Mouse (Mus musculus) liver, adult 2 months (tissue): ENCODE data around the gene Adcy6. TPM values are rescaled to one million over a fixed set of nuclear protein-coding genes. Genes with fewer than 3 reads are reported as not detected.

ENCODE experiments used
- DNase-seq: peaks from one replicate; pipeline ENCODE4 v3.0.0-alpha.2; 2011; ENCODE audit warnings: low read depth, low spot score; ENCODE audit errors: extremely low read depth
- H3K27ac ChIP-seq: fragments of 200-500 bp; replicated peaks from 2 replicates; pipeline ENCODE4 v1.5.1; 2012; ENCODE audit warnings: low read depth, mild to moderate bottlenecking, control low read depth, inconsistent platforms, low read length; ENCODE audit not compliant: insufficient read depth
- H3K27me3 ChIP-seq: fragments of 200-500 bp; 2 replicates; pipeline ENCODE4 v1.6.1; 2012; ENCODE audit warnings: mild to moderate bottlenecking, moderate library complexity, low read length, inconsistent platforms; ENCODE audit not compliant: control insufficient read depth, insufficient read depth
- H3K36me3 ChIP-seq: fragments of 200-500 bp; 2 replicates; pipeline ENCODE4 v1.6.1; 2012; ENCODE audit warnings: low read length, inconsistent platforms; ENCODE audit not compliant: control insufficient read depth, insufficient read depth
- H3K4me1 ChIP-seq: fragments of 200-500 bp; 2 replicates; pipeline ENCODE4 v1.6.1; 2011; ENCODE audit warnings: low read length; ENCODE audit not compliant: control insufficient read depth, insufficient read depth
- H3K4me3 ChIP-seq: fragments of 200-500 bp; 2 replicates; pipeline ENCODE4 v1.5.1; 2011; ENCODE audit warnings: low read depth, mild to moderate bottlenecking, control low read depth, low read length, moderate library complexity; ENCODE audit not compliant: insufficient read depth
- H3K79me2 ChIP-seq: fragments of 200-500 bp; 2 replicates; pipeline ENCODE4 v1.6.1; 2012; ENCODE audit warnings: inconsistent platforms, mild to moderate bottlenecking, low read length, moderate library complexity; ENCODE audit not compliant: control insufficient read depth, insufficient read depth
- H3K9ac ChIP-seq: fragments of 200-500 bp; 2 replicates; pipeline ENCODE4 v1.6.1; 2012; ENCODE audit warnings: low read depth, mild to moderate bottlenecking, control low read depth, inconsistent platforms, low read length
- CTCF ChIP-seq: fragments of 200-500 bp; IDR thresholded peaks from 2 replicates; pipeline ENCODE4 v1.5.1; 2011; ENCODE audit warnings: low read depth, low read length, control low read depth
- POLR2A ChIP-seq: fragments of 200-500 bp; IDR thresholded peaks from 2 replicates; pipeline ENCODE4 v1.6.1; 2011; ENCODE audit warnings: low read length, control low read depth; ENCODE audit not compliant: insufficient read depth; ENCODE audit errors: extremely low read depth
- WGBS: fragments of 180-500 bp; shearing (Covaris S2); methylation state at CpG from one replicate; pipeline ENCODE4 v1.1.7; 2018; 5-methylcytosine and 5-hydroxymethylcytosine counted together
- polyA plus RNA-seq: library from polyadenylated mRNA; depleted of rRNA; stranded (reverse); fragments of >200 nt; gene quantifications from 2 replicates; pipeline ENCODE4 v1.2.3, GENCODE M21; 2012
- total RNA-seq: library from RNA; depleted of rRNA; stranded (reverse); fragments of >200 nt; gene quantifications from 2 replicates; pipeline ENCODE4 v1.2.3, GENCODE M21; 2014

Gene Adcy6
- total and polyA plus RNA-seq, 2 experiments = 8.9 to 16.3 TPM

DNA sequence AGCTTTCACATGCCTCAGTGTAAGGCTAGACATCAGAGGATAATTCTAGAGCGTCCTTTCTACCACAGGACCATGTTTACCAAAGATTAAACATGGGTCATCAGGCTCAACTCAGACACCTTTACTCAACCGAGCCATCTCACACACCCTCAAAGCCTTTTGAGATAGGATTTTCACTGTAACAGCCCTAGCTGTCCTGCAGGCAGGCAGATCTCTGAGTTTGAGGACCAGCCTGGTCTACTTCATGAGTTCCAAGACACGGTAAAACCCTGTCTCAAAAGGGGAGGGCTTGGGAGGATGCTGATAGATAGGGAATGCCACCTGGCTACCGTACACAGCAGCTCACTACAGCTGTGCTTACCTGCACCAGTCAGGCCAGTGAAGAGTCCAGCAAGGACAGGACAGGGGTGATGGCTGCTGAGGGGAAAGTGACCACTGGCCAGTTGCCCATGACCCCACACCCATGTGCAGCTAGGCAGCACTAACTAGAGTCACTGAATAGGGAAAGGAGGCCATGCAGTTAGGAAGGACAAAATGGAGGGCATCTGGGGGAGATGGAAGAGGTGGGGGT is 40.0 kb downstream of the Adcy6 start:
- 71% methylated on average over 4 of the region's 4 CpGs for WGBS
- Histone ChIP-seq H3K9ac (no peak overlapping the region), H3K4me1 (peaks cover 10% of the 10 kb centered on the region), H3K79me2 (peaks cover 14% of the 10 kb centered on the region; the same call in 1 of the 2 replicates), H3K27ac (no peak overlapping the region), H3K27me3 (no peaks in the 10 kb centered on the region), H3K4me3 (no peak overlapping the region), H3K36me3 (no peaks in the 10 kb centered on the region)
- TF ChIP-seq POLR2A = no peak
- no peak for TF ChIP-seq CTCF
- no peak for DNase-seq

DNA sequence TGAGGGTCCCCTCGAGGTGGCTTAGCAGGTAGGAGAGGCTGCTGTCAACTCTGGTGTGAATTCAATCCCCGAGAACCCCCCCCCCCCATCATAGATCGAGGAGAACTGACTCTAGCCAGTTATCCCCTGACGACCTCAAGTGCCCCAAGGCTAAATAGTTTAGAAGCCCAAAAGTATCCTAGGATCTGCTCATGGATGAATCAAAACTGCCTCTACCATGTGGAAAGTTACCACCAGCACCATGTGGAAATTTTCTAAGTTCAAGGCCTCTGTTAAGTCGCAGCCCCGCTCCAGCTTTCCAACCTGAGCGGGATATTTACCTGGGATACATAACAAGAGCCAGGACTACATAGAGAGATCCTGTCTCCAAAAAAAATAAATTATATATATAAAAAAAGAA is 40.7 kb downstream of the Adcy6 start:
- Histone ChIP-seq H3K4me3 (no peak overlapping the region), H3K79me2 (peaks cover 14% of the 10 kb centered on the region; the same call in 1 of the 2 replicates), H3K4me1 (peaks cover 10% of the 10 kb centered on the region), H3K36me3 (no peaks in the 10 kb centered on the region), H3K9ac (no peak overlapping the region), H3K27me3 (no peaks in the 10 kb centered on the region), H3K27ac (no peak overlapping the region)
- TF ChIP-seq CTCF (no peak), POLR2A (no peak)
- 47% methylated on average over 7 of the region's 7 CpGs for WGBS
- DNase-seq = no peak

DNA sequence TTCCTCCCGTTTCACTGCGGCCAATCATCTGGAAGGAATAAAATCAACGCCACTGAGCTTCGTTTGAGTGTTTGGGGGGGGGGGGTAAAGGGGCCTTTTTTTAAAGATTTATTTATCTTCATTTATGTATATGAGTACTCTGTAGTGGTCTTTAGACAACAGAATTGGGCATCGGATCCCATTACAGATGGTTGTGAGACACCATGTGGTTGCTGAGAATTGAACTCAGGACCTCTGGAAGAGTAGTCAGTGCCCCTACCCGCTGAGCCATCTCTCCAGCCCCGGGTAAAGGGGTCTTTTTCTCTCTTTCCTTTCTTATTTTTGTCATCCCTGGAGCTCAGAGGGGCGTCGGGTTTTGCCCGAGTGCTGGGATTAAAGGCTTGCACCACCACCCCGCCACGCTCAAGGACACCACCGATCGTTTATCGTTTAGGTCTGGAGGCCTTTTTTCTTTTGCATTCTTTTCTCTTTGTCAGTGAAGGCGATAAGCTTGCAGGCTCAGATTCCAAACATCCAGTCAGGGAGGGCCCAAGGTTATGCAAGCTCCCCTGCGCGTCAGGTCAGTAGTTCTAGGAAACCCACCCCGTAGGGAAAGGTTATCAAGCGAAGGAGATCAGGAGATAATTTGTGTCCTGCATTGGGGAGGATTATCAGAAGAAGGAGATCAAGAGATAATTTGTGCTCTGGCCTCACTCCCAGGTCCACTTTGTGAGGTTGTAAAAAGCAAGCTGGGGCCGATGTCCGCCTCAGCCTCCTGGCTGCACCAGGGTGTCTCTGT is 41.4 kb downstream of the Adcy6 start:
- Histone ChIP-seq H3K9ac (peak overlapping the region; percentile 81), H3K36me3 (no peaks in the 10 kb centered on the region), H3K79me2 (peaks cover 15% of the 10 kb centered on the region; the same call in 1 of the 2 replicates), H3K4me3 (peak overlapping the region; percentile 74), H3K27me3 (no peaks in the 10 kb centered on the region), H3K27ac (peak overlapping the region; percentile 71), H3K4me1 (peaks cover 10% of the 10 kb centered on the region)
- WGBS = 3% methylated on average over 22 of the region's 22 CpGs
- DNase-seq = peak; percentile 35
- no peak for TF ChIP-seq POLR2A
- no peak for TF ChIP-seq CTCF

DNA sequence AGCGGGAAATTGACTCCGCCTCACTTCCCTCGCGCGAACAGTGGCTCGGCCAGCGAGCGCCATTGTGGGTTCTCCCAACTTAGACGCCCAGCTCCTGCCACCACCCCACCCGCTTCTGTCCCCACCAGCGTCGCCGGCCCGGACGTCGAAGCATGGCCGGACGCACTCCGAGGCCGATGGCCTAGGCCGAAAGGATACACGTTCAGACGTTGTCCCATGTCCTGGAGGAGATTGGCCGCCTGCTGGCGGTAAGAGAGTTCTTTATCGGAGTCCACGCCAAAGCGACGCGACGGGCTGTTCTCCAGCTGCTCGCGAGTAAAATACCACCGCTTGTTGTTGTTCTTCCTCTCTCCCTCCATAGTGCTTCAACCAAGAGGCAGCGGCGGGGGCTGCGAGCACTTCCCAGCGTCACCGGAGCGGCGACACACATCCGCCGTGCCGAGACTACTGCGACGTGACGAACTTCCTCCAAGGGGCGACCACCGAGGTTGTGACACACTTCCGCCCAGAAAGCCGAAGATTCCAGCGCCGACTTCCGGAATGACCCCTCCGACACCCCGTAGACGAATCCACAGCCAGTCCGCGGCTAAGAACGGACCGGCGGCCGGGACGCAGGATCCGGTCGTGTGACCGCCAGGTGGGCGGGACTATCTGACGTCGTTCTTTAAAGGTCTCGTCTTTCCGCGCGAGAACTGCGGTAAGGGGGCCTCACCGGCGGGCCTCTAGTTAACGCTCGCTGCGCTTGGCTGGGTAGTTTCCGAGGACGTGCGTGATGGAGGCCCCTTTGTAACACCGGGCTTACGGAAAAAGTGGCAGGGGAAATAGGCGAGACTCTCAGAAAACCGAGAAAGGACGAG is 42.4 kb downstream of the Adcy6 start:
- Histone ChIP-seq H3K36me3 (no peaks in the 10 kb centered on the region), H3K27ac (peak overlapping the region; percentile 80), H3K4me1 (peaks cover 10% of the 10 kb centered on the region), H3K9ac (peak overlapping the region; percentile 93), H3K4me3 (peak overlapping the region; percentile 92), H3K27me3 (no peaks in the 10 kb centered on the region), H3K79me2 (peaks cover 17% of the 10 kb centered on the region; the same call in 1 of the 2 replicates)
- TF ChIP-seq POLR2A = peak; percentile 94
- TF ChIP-seq CTCF = peak; percentile 39
- peak; percentile 94 for DNase-seq
- under 1% methylated on average over 87 of the region's 88 CpGs for WGBS

DNA sequence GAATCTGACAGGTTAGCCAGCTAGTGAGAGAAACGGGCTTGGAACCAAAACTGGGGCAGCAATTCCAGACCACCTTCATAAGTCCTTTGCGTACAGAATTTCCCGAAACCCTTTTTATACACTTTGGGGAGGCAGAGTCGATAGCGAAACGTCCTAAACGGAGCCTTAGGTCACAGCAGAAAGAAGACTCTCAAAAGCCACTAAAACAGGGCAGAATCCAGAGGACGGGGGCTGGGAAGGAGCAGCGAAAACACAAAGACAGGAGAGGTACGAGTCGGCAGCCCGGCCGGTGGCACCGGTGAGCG is 43.0 kb downstream of the Adcy6 start:
- peaks cover 17% of the 10 kb centered on the region; the same call in 1 of the 2 replicates for H3K79me2 ChIP-seq
- TF ChIP-seq CTCF = no peak
- TF ChIP-seq POLR2A = no peak
- H3K27ac ChIP-seq = peak overlapping the region; percentile 80
- H3K36me3 ChIP-seq = no peaks in the 10 kb centered on the region
- no peaks in the 10 kb centered on the region for H3K27me3 ChIP-seq
- peak overlapping the region; percentile 92 for H3K4me3 ChIP-seq
- H3K4me1 ChIP-seq = peaks cover 11% of the 10 kb centered on the region
- DNase-seq = no peak
- WGBS = 0% methylated on average over 15 of the region's 15 CpGs
- H3K9ac ChIP-seq = peak overlapping the region; percentile 93

DNA sequence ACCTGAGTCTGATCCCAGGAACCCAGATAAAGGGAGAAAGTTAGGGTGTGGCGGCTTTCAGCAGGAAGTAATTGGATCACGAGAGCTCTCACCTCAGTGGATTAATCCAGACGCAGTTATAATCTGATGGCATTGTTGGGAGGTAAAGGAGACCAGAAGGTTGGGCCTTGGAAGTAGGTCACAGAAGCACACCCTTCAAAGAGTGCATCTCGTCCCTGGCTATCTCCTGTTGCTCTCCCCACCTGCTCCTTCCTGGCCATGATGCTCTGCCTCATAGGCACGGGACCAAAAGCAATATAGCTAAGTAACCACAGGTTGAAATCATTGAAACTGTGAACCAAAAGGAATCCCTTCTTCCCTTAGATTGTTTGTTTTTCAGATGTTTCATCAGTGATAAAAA is 52.7 kb downstream of the Adcy6 start:
- DNase-seq = no peak
- H3K4me1 ChIP-seq = 0 out of 2 replicates have a peak, but pooled peaks cover 3% of the 10 kb centered on the region
- peaks cover 10% of the 10 kb centered on the region; the same call in 1 of the 2 replicates for H3K79me2 ChIP-seq
- no peak overlapping the region for H3K27ac ChIP-seq
- no peak overlapping the region for H3K4me3 ChIP-seq
- no peaks in the 10 kb centered on the region for H3K27me3 ChIP-seq
- H3K9ac ChIP-seq = no peak overlapping the region
- TF ChIP-seq POLR2A (no peak), CTCF (no peak)
- peaks cover 37% of the 10 kb centered on the region for H3K36me3 ChIP-seq
- WGBS = 87% methylated on average over 5 of the region's 5 CpGs
